Mouse (Mus musculus): ENCODE results near the gene Aloxe3.

The Aloxe3 gene

GRCm38 (mm10) chr11:69123693-69124497 is 1.8 kb upstream of the Aloxe3 start:
- DNase-seq (ENCODE audit: low read depth, low spot score) = peak; percentile 96

DNA sequence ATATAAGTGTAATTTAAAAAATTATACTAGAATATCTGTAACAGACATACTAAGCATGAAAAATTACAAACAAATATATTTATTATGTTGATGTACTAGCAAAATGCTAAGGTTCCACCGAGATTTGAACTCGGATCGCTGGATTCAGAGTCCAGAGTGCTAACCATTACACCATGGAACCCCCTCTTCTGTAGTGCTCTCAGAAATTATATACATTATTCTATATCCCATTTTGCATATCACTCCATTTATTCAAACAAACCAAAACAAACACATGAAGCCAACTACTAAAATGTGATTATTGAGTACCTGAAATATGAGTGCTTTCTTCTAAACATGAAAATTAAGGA is 1.2 kb upstream of the Aloxe3 start:
- DNase-seq (ENCODE audit: low read depth, low spot score) = peak; percentile 90

DNA sequence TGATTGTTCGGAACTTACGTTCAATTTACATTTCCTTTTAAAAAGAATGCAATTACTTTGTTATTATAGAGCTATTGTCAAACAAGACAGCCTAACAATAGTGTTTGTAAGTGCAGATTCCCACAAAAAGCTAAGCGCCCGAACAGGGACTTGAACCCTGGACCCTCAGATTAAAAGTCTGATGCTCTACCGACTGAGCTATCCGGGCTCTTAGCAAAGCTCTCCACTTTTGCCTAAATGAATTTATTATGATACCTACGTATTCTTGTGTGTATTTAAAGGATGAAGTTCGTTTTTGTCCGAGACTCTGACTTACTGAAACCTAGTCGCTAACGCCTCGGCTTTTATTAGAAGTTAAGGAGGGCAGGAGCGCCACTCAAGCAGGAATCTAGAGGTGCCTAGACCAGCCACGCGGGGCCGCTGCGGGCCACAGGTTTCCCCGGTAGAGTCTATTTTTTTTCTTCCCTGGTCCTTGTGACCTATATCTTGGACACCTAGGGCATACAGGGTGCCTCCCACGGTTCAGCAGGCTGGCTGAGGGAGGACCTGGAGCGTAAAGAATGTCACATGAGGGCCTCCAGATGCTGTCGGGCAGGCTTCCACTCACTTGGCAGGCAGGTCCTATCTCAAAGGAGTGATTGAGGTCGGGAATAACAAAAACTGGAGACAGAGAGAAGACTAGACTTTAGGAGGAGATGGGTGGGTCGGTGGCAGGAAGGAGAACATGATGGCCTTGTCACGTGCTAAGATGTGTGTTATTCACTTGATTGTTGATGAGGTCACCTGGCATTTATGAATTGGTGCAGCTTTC is 450 bp upstream of the Aloxe3 start:
- peak; percentile 95 for DNase-seq (ENCODE audit: low read depth, low spot score)

- no peak for DNase-seq (ENCODE audit: low read depth, low spot score)
These were observed 416 bp downstream of the Aloxe3 start for GRCm38 (mm10) chr11:69125919-69126705.

DNA sequence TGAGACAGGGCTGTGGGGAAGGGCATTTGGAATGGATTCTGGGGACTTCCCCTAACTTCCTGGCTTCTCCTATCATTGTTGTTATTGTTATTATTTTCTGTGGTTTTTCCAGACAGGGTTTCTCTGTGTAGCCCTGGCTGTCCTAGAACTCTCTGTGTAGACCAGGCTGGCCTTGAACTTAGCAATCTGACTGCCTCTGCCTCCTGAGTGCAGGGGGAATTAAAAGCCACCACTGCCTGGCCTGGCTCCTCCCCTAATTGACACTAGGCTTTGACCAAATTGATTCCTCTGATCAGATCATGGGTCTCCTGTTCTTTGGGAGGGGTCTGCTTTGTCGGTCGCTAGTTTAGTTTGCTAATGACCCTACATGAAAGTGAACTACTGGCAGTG is 1.0 kb downstream of the Aloxe3 start:
- no peak for DNase-seq (ENCODE audit: low read depth, low spot score)

DNA sequence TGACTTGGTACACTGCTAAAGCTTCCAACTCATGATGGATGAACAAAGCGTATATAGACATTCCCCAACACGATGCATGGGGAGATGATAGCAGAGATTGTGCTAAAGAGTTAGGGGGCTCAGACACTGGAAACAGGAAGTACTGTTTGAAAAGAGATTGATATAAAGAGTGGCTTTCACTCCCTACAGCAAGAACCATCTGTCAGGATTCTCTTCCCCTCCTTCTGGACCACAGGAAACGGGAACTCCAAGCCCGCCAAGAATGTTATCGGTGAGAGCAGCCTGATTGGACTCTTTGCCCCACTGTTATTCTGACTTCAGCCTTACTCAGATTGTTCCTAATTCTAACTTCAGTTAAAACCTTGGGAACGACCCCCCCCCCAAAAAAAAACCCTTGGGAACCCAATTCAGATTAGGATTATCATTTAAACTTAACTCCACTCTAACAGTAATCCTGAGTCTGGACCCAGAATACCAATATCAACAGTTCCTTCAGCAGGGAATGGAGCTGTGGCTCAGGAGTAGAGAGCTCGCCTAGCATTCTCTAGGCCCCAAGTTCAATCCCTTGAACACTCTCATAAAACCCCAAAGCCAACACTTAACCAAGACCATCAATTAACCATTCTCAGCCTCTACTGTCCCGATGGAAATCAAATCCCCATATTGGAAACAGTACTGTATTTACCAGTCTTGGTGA is 2.9 kb downstream of the Aloxe3 start:
- no peak for DNase-seq (ENCODE audit: low read depth, low spot score)

- DNase-seq (ENCODE audit: low read depth, low spot score) = no peak
These were observed 7.8 kb downstream of the Aloxe3 start for GRCm38 (mm10) chr11:69133566-69133922.

- no peak for DNase-seq (ENCODE audit: low read depth, low spot score)
These were observed 8.4 kb downstream of the Aloxe3 start for GRCm38 (mm10) chr11:69133923-69134621.

DNA sequence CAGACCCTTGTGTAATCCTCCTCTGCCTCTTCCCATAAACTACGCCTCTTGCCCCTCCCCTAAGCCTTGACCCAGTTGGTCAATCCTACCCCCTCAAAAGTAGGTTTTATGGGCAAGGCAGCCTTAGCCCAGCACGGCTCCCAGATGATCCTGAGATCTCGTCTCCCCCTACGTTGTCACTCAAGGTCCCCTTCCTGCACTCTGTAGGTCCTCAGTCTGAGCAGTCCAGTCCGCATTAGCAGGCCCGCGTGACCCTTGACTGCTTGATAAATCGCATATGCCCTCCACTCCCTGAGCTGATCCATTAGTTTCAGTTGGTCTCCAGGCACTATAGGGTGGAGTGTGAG is 8.9 kb downstream of the Aloxe3 start:
- no peak for DNase-seq (ENCODE audit: low read depth, low spot score)

DNA sequence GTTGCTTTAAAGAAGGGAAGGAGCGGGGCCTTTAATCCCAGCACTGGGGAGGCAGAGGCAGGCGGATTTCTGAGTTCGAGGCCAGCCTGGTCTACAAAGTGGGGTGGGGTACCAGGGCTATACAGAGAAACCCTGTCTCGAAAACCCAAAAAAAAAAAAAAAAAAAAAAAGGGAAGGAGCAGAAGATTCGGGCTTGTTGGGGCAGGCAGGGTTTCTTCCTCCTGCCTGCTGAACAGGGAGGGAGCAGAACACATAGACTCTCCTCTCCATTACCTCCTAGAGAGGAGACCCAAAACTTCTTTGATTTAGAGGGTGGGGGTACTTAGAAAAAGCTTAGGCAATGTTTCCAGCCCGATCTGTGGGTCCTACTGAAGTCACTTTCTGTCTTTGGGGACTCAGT is 9.7 kb downstream of the Aloxe3 start:
- no peak for DNase-seq (ENCODE audit: low read depth, low spot score)

- no peak for DNase-seq (ENCODE audit: low read depth, low spot score)
These were observed 21.9 kb downstream of the Aloxe3 start for GRCm38 (mm10) chr11:69147546-69147945.

GRCm38 (mm10) chr11:69148451-69148960 is 22.8 kb downstream of the Aloxe3 start:
- no peak for DNase-seq (ENCODE audit: low read depth, low spot score)

DNA sequence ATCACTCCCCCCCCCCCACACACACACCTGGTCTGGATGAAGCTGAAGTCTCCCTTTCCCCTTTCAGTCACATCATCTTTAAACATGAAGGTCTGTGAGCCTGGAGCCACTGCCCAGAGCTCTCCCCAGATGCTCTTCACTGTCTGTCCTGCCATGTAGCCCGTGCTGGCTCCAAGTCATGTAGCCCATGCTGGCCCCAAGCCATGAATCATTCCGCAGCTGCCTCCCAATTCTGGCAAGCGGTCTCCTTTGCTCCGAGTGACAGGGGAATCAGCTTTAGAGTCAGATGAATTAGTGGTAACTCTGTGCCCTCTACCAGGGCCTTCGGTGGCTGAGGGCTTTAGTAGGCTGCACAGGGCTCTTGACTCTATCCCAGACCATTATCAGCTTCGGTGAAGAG is 24.0 kb downstream of the Aloxe3 start:
- no peak for DNase-seq (ENCODE audit: low read depth, low spot score)

GRCm38 (mm10) chr11:69150444-69150843 is 24.7 kb downstream of the Aloxe3 start:
- DNase-seq (ENCODE audit: low read depth, low spot score) = peak; percentile 61

DNA sequence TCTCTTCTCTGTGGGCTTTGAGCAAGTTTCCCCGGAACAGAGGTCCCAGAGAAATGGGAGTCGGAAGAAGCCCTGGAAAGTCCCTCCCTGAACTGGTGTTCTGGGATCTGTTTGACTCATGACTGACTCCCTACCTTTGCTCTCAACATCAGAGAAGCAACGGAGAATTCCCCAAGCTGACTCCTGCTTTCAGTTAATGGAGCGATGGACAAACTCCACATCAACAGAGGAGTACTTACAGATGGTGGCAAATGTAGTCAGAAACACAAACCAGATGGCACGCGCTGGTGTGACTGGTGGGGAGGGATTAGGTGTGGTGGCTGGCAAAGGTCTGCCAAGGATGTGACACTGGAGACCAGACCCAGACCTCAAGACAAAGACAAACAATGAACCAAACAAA is 25.3 kb downstream of the Aloxe3 start:
- peak; percentile 41 for DNase-seq (ENCODE audit: low read depth, low spot score)

DNA sequence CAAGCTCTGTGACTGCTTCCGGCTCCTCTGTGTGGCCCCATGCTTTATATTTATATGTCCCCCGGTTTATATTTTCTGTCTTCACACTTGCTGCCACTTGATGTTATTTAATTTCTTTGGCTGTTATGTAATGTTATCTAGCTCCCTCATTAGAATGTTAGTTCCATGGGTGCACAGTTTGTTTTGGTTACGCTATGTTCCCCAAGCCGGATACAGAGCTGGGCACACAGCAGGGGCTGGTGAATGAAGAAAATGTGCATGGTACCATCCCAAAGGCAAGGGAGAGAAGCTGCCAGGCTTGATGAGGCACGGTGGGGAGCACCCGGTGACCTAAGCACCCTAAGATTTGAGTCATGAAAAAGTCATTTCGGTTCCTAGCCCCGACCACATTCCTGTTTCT is 28.1 kb downstream of the Aloxe3 start:
- DNase-seq (ENCODE audit: low read depth, low spot score) = no peak

GRCm38 (mm10) chr11:69155351-69155750 is 29.7 kb downstream of the Aloxe3 start:
- DNase-seq (ENCODE audit: low read depth, low spot score) = no peak

GRCm38 (mm10) chr11:69156800-69157199 is 31.1 kb downstream of the Aloxe3 start, which contains the start of gene Alox12b:
Alox12b (plus strand) TSS chr11:69156989.
- no peak for DNase-seq (ENCODE audit: low read depth, low spot score)

GRCm38 (mm10) chr11:69169313-69169712 is 43.6 kb downstream of the Aloxe3 start:
- DNase-seq (ENCODE audit: low read depth, low spot score) = no peak

GRCm38 (mm10) chr11:69171626-69172025 is 45.9 kb downstream of the Aloxe3 start:
- peak; percentile 60 for DNase-seq (ENCODE audit: low read depth, low spot score)

DNA sequence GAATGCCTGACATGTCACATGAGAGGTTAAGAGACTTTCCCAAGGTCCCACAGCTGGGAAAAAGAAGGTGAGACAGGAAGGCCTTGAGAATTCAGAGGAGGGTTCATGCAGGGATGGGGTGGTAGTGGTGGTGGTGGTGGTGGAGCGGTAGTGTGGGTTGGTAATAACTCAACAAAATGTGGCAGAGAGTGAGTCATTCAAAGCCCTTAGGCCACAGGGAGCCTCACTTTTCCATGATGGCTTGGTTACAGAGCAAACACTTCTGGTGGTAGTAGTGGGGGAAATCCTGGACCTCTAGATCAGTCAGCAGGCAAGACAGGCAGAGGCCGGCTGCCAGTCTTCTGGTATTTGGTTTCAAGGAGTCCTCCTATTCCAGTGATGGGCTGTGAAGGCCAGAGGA is 46.9 kb downstream of the Aloxe3 start:
- no peak for DNase-seq (ENCODE audit: low read depth, low spot score)

Data from forelimb bud, embryonic 11.5 days (tissue).